Mouse (Mus musculus) stomach, embryonic 14.5 days (tissue): ENCODE data around the gene Rbbp8nl. TPM values are rescaled to one million over a fixed set of nuclear protein-coding genes. Genes with fewer than 3 reads are reported as not detected.
A peak's percentile ranks its signal among the peaks of the same experiment; 100 is the strongest.

Experiments used
- ATAC-seq: fragments of 200-750 bp; cut with Nextera tagmentation; 2 replicates; pipeline ENCODE4 v1.8.0; 2017; ENCODE audit warnings: low read depth, moderate TSS enrichment; ENCODE audit not compliant: insufficient number of reproducible peaks, insufficient read depth, low FRiP score
- H3K27ac ChIP-seq: fragments of 300-500 bp; sonication (generic); 2 replicates; pipeline ENCODE4 v1.5.1; 2014; ENCODE audit warnings: mild to moderate bottlenecking, low read length, moderate library complexity, mixed read lengths
- H3K27me3 ChIP-seq: fragments of 300-500 bp; sonication (generic); 2 replicates; pipeline ENCODE4 v1.6.1; 2014; ENCODE audit warnings: low read length, control low read depth, mixed read lengths; ENCODE audit not compliant: control insufficient read depth, insufficient read depth
- H3K36me3 ChIP-seq: fragments of 300-500 bp; sonication (generic); 2 replicates; pipeline ENCODE4 v1.6.1; 2014; ENCODE audit warnings: mild to moderate bottlenecking, control low read depth, low read length, moderate library complexity, mixed read lengths; ENCODE audit not compliant: control insufficient read depth, insufficient read depth
- H3K4me1 ChIP-seq: fragments of 300-500 bp; sonication (generic); 2 replicates; pipeline ENCODE4 v1.6.1; 2014; ENCODE audit warnings: low read length, control low read depth, mixed read lengths; ENCODE audit not compliant: control insufficient read depth, insufficient read depth
- H3K4me2 ChIP-seq: fragments of 300-500 bp; sonication (generic); replicated peaks from 2 replicates; pipeline ENCODE4 v1.6.1; 2014; ENCODE audit warnings: low read depth, low read length, control low read depth
- H3K4me3 ChIP-seq: fragments of 300-500 bp; sonication (generic); 2 replicates; pipeline ENCODE4 v1.5.1; 2014; ENCODE audit warnings: low read depth, low read length, control low read depth
- H3K9ac ChIP-seq: fragments of 300-500 bp; sonication (generic); replicated peaks from 2 replicates; pipeline ENCODE4 v1.6.1; 2014; ENCODE audit warnings: low read depth, mild to moderate bottlenecking, control low read depth, low read length, moderate library complexity, mixed read lengths
- H3K9me3 ChIP-seq: fragments of 300-500 bp; sonication (generic); 2 replicates; pipeline ENCODE4 v1.6.1; 2016; ENCODE audit warnings: low read depth, low read length, control low read depth; ENCODE audit not compliant: control insufficient read depth
- WGBS: fragments of 180-500 bp; shearing (Covaris S2); extraction: QIAGEN DNeasy Blood & Tissue Kit; methylation state at CpG from one replicate; pipeline ENCODE4 v1.1.7; 2014; 5-methylcytosine and 5-hydroxymethylcytosine counted together
- polyA plus RNA-seq: library from polyadenylated mRNA; unstranded; fragments of >200 nt; fragmentation: Nextera tagmentation; extraction: Ambion mirVana; gene quantifications from 2 replicates; pipeline ENCODE4 v1.2.1, GENCODE M21; 2014

Rbbp8nl gene
- polyA plus RNA-seq, 1 experiment from 2014 or later: 3.1 TPM

GRCm38 (mm10) chr2:180235788-180236187 is 53.9 kb downstream of the Rbbp8nl start:
- no peak overlapping the region for H3K4me3 ChIP-seq
- no peaks in the 10 kb centered on the region for H3K27me3 ChIP-seq
- H3K9ac ChIP-seq: no peak overlapping the region
- 78% methylated on average over 4 of the region's 4 CpGs for WGBS
- no peak for ATAC-seq
- no peaks in the 10 kb centered on the region for H3K36me3 ChIP-seq
- no peaks in the 10 kb centered on the region for H3K9me3 ChIP-seq
- H3K4me1 ChIP-seq: peaks cover 16% of the 10 kb centered on the region
- H3K4me2 ChIP-seq: no peak overlapping the region
- peak overlapping the region; percentile 71 for H3K27ac ChIP-seq

- Histone ChIP-seq H3K36me3 (no peaks in the 10 kb centered on the region), H3K4me2 (no peak overlapping the region)
- peak; percentile 57 for ATAC-seq
Measured at GRCm38 (mm10) chr2:180234980-180235379, 54.7 kb downstream of the Rbbp8nl start.

GRCm38 (mm10) chr2:180234353-180234752 is 55.3 kb downstream of the Rbbp8nl start:
- Histone ChIP-seq H3K4me1 (peaks cover 16% of the 10 kb centered on the region), H3K9ac (no peak overlapping the region), H3K27ac (peak overlapping the region; percentile 71; the same call in 1 of the 2 replicates), H3K4me2 (no peak overlapping the region), H3K27me3 (no peaks in the 10 kb centered on the region), H3K9me3 (no peaks in the 10 kb centered on the region), H3K4me3 (no peak overlapping the region), H3K36me3 (no peaks in the 10 kb centered on the region)
- ATAC-seq: 0 out of 2 replicates have a peak, but pooled peaks have one; percentile 1
- 37% methylated on average over 8 of the region's 8 CpGs for WGBS

More at GRCm38 (mm10) chr2:180234980-180235379, 54.7 kb downstream of the Rbbp8nl start:
- Histone ChIP-seq H3K4me3 (no peak overlapping the region), H3K4me1 (peaks cover 16% of the 10 kb centered on the region), H3K9me3 (no peaks in the 10 kb centered on the region), H3K27me3 (no peaks in the 10 kb centered on the region), H3K27ac (peak overlapping the region; percentile 71), H3K9ac (no peak overlapping the region)
- 36% methylated on average over 6 of the region's 6 CpGs for WGBS

GRCm38 (mm10) chr2:180233101-180233904 is 56.4 kb downstream of the Rbbp8nl start:
- no peak overlapping the region for H3K4me2 ChIP-seq
- H3K4me3 ChIP-seq: no peak overlapping the region
- H3K27me3 ChIP-seq: no peaks in the 10 kb centered on the region
- ATAC-seq: no peak
- WGBS: 62% methylated on average over 7 of the region's 7 CpGs
- no peak overlapping the region for H3K9ac ChIP-seq
- H3K27ac ChIP-seq: no peak overlapping the region
- H3K9me3 ChIP-seq: no peaks in the 10 kb centered on the region
- H3K4me1 ChIP-seq: peaks cover 23% of the 10 kb centered on the region
- no peaks in the 10 kb centered on the region for H3K36me3 ChIP-seq

DNA sequence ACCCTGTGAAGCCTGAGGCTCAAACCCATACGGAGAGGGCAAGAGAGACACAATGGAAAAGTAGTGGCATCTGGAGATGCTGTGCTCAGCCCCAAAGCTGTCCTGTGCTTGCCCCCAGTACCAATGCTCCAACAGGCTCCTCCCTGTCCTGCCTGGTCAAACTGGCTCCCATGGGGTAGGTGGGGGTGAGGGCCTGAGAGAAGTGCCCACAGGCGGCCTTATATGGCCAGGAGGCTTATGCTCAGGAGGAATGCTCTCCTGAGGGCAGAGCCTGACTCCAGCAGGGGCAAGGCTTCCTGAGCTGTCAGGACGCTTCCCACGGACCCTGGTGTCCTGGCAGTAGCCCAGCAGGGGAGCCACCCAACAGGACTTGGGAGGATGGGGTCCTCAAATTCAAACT is 59.2 kb downstream of the Rbbp8nl start:
- H3K36me3 ChIP-seq: no peaks in the 10 kb centered on the region
- H3K4me1 ChIP-seq: peaks cover 41% of the 10 kb centered on the region
- H3K4me2 ChIP-seq: no peak overlapping the region
- 52% methylated on average over 4 of the region's 4 CpGs for WGBS
- H3K9me3 ChIP-seq: no peaks in the 10 kb centered on the region
- no peaks in the 10 kb centered on the region for H3K27me3 ChIP-seq
- no peak overlapping the region for H3K9ac ChIP-seq
- no peak for ATAC-seq
- H3K27ac ChIP-seq: peak overlapping the region; percentile 34; the same call in 1 of the 2 replicates
- H3K4me3 ChIP-seq: no peak overlapping the region

DNA sequence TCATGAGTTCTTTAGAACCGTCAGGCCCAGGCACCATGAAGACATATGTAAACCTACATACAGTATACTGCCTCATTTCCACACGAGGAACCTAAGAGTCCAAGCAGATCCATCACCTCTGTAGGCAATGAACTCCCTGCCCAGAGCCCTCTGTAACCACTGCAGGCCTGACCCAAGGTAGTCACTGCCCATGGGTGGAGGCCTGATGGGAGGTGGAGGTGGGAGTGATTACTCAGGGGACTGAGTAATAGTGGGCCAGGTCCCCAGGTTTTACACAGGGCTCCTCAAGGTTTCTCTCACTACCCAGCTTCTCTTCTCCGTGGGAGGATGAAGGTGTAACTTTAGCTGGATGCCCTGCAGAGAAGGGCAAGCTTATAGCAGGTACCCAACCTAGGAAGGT is 60.5 kb downstream of the Rbbp8nl start:
- no peak overlapping the region for H3K27ac ChIP-seq
- H3K4me1 ChIP-seq: peaks cover 34% of the 10 kb centered on the region
- 70% methylated on average over 3 of the region's 3 CpGs for WGBS

DNA sequence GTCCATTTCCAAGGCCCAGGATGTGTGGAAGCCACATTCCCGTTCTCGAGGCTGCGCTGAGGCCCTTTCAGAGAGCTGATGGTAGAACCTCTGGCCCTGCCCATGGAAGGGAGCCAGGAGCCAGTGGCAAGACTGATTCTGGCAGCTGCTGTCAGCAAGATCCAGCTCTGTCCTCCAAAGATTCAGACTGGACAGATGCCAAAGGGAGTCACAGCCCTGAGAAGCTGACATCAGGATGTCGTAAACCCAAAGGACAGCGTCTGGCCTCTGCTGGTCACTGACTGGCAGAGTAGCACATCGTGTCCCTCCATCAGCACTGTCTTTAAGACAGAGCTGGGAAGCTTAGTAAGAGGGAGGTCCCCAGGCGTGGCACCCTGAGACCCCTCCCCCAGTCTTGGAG is 61.1 kb downstream of the Rbbp8nl start:
- ATAC-seq: no peak
- WGBS: 49% methylated on average over 7 of the region's 7 CpGs
- Histone ChIP-seq H3K4me1 (peaks cover 34% of the 10 kb centered on the region), H3K4me3 (no peak overlapping the region), H3K27me3 (no peaks in the 10 kb centered on the region), H3K36me3 (no peaks in the 10 kb centered on the region), H3K27ac (no peak overlapping the region), H3K4me2 (no peak overlapping the region), H3K9me3 (no peaks in the 10 kb centered on the region), H3K9ac (no peak overlapping the region)

More for the DNA sequence above, 60.5 kb downstream of the Rbbp8nl start:
- no peak overlapping the region for H3K4me2 ChIP-seq
- no peaks in the 10 kb centered on the region for H3K9me3 ChIP-seq
- no peak overlapping the region for H3K4me3 ChIP-seq
- H3K27me3 ChIP-seq: no peaks in the 10 kb centered on the region
- H3K9ac ChIP-seq: no peak overlapping the region
- H3K36me3 ChIP-seq: no peaks in the 10 kb centered on the region
- no peak for ATAC-seq

DNA sequence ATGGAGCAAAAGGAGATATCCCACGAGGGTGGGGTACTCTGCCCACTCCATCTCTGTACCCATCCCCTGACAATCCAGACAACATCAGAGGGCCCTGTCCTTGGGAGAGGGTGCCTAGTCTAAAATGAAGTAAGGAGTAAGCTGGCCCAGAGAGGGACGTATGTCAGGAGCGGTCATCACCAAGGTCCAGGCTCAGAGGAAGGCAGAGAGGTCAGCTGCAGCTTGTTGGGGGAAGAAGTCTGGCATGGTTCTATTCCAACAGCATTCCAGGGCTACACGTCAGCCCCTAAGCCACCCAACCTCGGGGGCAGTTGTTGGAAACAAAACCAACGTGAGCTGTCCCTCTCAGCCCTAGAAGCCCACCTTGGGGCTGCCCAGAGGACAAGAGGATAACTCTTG is 61.6 kb downstream of the Rbbp8nl start:
- no peak for ATAC-seq
- Histone ChIP-seq H3K9me3 (no peaks in the 10 kb centered on the region), H3K27ac (no peak overlapping the region), H3K36me3 (no peaks in the 10 kb centered on the region), H3K27me3 (no peaks in the 10 kb centered on the region), H3K9ac (no peak overlapping the region), H3K4me2 (0 out of 2 replicates have a peak overlapping the region, but pooled peaks have one; percentile 36), H3K4me3 (no peak overlapping the region), H3K4me1 (peaks cover 36% of the 10 kb centered on the region)
- WGBS: 44% methylated on average over 6 of the region's 6 CpGs
